Mouse (Mus musculus) ES-CJ7 (cell line): ENCODE data around the gene Elmod2.

Experiments used
- DNase-seq: peaks from one replicate; pipeline ENCODE4 v3.0.0; 2011; ENCODE audit warnings: low read depth, low spot score

Gene Elmod2

DNA sequence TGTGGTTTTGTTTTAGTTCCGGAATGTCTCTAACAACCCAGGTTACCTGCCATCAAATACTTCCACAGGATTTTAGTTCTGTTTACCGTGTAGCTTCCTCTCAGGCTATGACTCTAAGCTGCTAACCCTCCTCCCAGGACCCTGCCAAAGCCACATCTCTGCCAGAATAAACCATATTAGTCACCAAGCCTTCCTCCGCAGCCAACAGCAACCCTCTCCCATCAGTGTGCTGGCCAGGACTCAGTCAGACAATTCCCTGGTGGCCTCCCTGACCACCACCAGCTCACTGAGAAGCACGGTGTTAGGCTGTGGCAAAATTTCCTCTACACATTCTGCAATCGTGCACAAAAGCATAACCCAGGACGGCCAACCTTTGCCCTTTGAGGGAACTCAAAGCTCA, 53.9 kb downstream of the Elmod2 start:
- DNase-seq = no peak

DNA sequence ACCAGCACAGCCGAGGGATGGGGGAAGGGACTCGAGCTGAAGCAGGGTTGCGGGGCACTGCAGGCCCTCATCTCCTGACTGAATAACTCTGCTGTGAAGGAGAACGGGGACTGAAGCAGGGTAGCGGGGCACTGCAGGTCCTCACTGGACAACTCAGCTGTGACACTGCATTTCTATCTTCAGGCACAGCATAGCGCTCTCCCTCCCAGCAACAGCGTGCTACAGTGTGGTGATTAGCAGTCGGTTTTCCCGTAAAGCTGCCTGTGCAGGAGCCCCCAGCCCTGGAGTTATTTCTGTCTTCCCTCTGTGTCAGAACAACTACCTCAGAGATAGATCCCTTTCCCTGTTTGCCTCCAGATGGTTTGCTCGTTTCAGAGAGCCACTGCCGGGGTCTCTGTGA, 57.8 kb downstream of the Elmod2 start:
- no peak for DNase-seq

DNA sequence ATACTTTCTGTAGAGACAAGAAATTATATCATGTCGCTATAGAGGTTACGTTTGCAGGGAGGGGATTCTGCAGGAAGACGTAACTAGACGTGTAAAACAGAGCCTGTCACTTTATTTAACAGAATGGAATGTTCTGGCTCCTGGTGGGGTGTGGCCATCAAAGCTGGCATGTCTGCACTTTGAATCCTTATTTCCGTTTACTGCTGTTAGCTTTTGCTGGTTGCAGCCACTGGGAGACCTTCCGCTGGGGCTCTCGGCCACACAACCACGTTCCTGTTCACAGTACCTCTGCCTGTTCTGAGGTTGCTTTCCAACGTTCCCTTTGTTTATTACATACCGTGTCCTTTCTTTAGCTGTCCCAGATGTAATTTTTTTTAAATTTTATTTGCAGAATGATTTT, 59.8 kb downstream of the Elmod2 start:
- DNase-seq = no peak

DNA sequence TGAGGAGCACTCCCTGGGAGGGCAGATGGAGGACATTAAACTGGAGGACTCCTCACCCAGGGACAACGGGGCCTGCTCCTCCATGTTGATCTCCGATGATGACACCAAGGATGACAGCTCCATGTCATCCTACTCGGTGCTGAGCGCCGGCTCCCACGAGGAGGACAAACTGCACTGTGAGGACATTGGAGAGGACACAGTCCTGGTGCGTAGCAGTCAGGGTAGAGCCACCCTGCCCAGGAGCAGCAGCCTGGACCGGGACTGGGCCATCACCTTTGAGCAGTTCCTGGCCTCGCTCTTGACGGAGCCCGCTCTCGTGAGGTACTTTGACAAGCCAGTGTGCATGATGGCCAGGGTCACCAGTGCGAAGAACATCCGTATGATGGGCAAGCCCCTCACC, 61.1 kb downstream of the Elmod2 start:
- DNase-seq = no peak
